Mouse (Mus musculus): ENCODE data around the gene Ier5. TPM values are rescaled to one million over a fixed set of nuclear protein-coding genes. Genes with fewer than 3 reads are reported as not detected.

The Ier5 gene
- polyA plus RNA-seq, 1 experiment: 18.8 TPM

- peaks cover 23% of the 10 kb centered on the region for H3K4me1 ChIP-seq (ENCODE audit: control insufficient read depth, insufficient read depth, low read length)
- H3K4me3 ChIP-seq (replicated peaks; ENCODE audit: control insufficient read depth, low read depth, low read length): no peak overlapping the region
- no peak for TF ChIP-seq CTCF (IDR thresholded peaks at IDR 0.05; ENCODE audit: control insufficient read depth, insufficient read depth, low read length)
- H3K27ac ChIP-seq (ENCODE audit: control insufficient read depth, insufficient read depth, low read depth, low read length, poor library complexity): peak overlapping the region; percentile 91
- 73% methylated on average over 5 of the region's 5 CpGs for WGBS
These were observed 39.2 kb downstream of the Ier5 start for GRCm38 (mm10) chr1:155060261-155060660.

GRCm38 (mm10) chr1:155059505-155059904, 39.9 kb downstream of the Ier5 start:
- Histone ChIP-seq H3K4me1 (ENCODE audit: control insufficient read depth, insufficient read depth, low read length) (peaks cover 22% of the 10 kb centered on the region), H3K27ac (ENCODE audit: control insufficient read depth, insufficient read depth, low read depth, low read length, poor library complexity) (peak overlapping the region; percentile 91), H3K4me3 (replicated peaks; ENCODE audit: control insufficient read depth, low read depth, low read length) (peak overlapping the region; percentile 53)
- WGBS: 1% methylated on average over 14 of the region's 14 CpGs
- TF ChIP-seq POLR2A (IDR thresholded peaks at IDR 0.05; ENCODE audit: borderline replicate concordance, control insufficient read depth, low read depth, low read length) (peak; percentile 76), CTCF (IDR thresholded peaks at IDR 0.05; ENCODE audit: control insufficient read depth, insufficient read depth, low read length) (0 out of 2 replicates have a peak, but pooled peaks have one; percentile 11)

- 47% methylated on average over 6 of the region's 6 CpGs for WGBS
- H3K4me3 ChIP-seq (replicated peaks; ENCODE audit: control insufficient read depth, low read depth, low read length): no peak overlapping the region
- peaks cover 25% of the 10 kb centered on the region for H3K4me1 ChIP-seq (ENCODE audit: control insufficient read depth, insufficient read depth, low read length)
- TF ChIP-seq POLR2A (IDR thresholded peaks at IDR 0.05; ENCODE audit: borderline replicate concordance, control insufficient read depth, low read depth, low read length): no peak
- no peak overlapping the region; the same call in 1 of the 2 replicates for H3K27ac ChIP-seq (ENCODE audit: control insufficient read depth, insufficient read depth, low read depth, low read length, poor library complexity)
These were observed 41.1 kb downstream of the Ier5 start for GRCm38 (mm10) chr1:155058099-155059012.

GRCm38 (mm10) chr1:155056166-155056565, 43.3 kb downstream of the Ier5 start:
- 88% methylated on average over 1 of the region's 1 CpGs for WGBS
- H3K4me3 ChIP-seq (replicated peaks; ENCODE audit: control insufficient read depth, low read depth, low read length): no peak overlapping the region
- TF ChIP-seq CTCF (IDR thresholded peaks at IDR 0.05; ENCODE audit: control insufficient read depth, insufficient read depth, low read length) (no peak), POLR2A (IDR thresholded peaks at IDR 0.05; ENCODE audit: borderline replicate concordance, control insufficient read depth, low read depth, low read length) (no peak)
- H3K4me1 ChIP-seq (ENCODE audit: control insufficient read depth, insufficient read depth, low read length): peaks cover 27% of the 10 kb centered on the region
- H3K27ac ChIP-seq (ENCODE audit: control insufficient read depth, insufficient read depth, low read depth, low read length, poor library complexity): peak overlapping the region; percentile 31; the same call in 1 of the 2 replicates

- WGBS: 13% methylated on average over 3 of the region's 3 CpGs
- TF ChIP-seq POLR2A (IDR thresholded peaks at IDR 0.05; ENCODE audit: borderline replicate concordance, control insufficient read depth, low read depth, low read length): no peak
- TF ChIP-seq CTCF (IDR thresholded peaks at IDR 0.05; ENCODE audit: control insufficient read depth, insufficient read depth, low read length): no peak
- H3K4me1 ChIP-seq (ENCODE audit: control insufficient read depth, insufficient read depth, low read length): peaks cover 20% of the 10 kb centered on the region
- H3K27ac ChIP-seq (ENCODE audit: control insufficient read depth, insufficient read depth, low read depth, low read length, poor library complexity): no peak overlapping the region; the same call in 1 of the 2 replicates
- H3K4me3 ChIP-seq (replicated peaks; ENCODE audit: control insufficient read depth, low read depth, low read length): no peak overlapping the region
These were observed 44.4 kb downstream of the Ier5 start for GRCm38 (mm10) chr1:155055041-155055440.

- 18% methylated on average over 6 of the region's 6 CpGs for WGBS
- no peak overlapping the region for H3K4me3 ChIP-seq (replicated peaks; ENCODE audit: control insufficient read depth, low read depth, low read length)
- H3K27ac ChIP-seq (ENCODE audit: control insufficient read depth, insufficient read depth, low read depth, low read length, poor library complexity): no peak overlapping the region; the same call in 1 of the 2 replicates
- TF ChIP-seq POLR2A (IDR thresholded peaks at IDR 0.05; ENCODE audit: borderline replicate concordance, control insufficient read depth, low read depth, low read length) (no peak), CTCF (IDR thresholded peaks at IDR 0.05; ENCODE audit: control insufficient read depth, insufficient read depth, low read length) (no peak)
- peaks cover 18% of the 10 kb centered on the region for H3K4me1 ChIP-seq (ENCODE audit: control insufficient read depth, insufficient read depth, low read length)
These were observed 45.0 kb downstream of the Ier5 start for GRCm38 (mm10) chr1:155054366-155054965.

DNA sequence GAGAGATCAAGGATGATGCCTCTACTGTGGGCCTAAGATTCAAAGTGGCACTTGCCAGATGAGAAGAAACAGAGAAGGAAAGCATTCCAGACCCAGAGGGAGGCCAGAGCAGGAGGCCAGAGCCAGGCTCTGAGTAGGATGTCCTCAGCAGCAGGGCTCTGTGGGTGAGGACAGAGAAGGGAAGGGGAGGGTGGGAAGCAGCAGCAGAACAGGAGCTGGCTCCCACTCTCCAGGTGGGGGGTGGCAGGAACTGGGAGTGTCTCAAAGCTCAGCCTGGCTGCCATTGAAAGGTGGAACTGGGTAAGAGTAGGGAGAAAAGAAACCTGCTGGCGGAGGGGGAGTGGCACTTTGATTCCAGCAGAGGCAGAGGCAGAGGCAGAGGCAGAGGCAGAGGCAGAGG, 46.1 kb downstream of the Ier5 start:
- H3K4me1 ChIP-seq (ENCODE audit: control insufficient read depth, insufficient read depth, low read length): peaks cover 13% of the 10 kb centered on the region

DNA sequence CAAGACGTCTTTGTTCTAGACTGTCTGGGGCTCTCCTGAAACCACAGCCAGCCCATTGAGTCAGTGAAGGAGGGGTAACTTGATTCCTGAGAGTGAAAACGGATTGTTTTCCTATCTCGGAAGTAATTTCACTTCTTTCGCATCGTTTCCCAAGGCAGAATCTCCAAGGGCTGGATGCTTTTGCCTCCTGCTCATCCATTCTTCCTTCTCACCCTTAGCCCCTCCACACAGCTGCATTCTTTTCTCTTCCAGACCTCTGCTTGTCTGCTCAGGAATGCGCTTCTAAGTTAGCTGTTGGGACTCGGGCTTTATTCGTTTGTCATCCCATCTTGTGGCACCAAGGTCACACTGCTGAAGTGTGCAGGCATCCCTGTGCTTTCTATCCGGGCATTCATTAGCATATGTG, 46.7 kb downstream of the Ier5 start:
- peaks cover 13% of the 10 kb centered on the region for H3K4me1 ChIP-seq (ENCODE audit: control insufficient read depth, insufficient read depth, low read length)
- TF ChIP-seq POLR2A (IDR thresholded peaks at IDR 0.05; ENCODE audit: borderline replicate concordance, control insufficient read depth, low read depth, low read length): no peak
- TF ChIP-seq CTCF (IDR thresholded peaks at IDR 0.05; ENCODE audit: control insufficient read depth, insufficient read depth, low read length): no peak
- 82% methylated on average over 9 of the region's 9 CpGs for WGBS
- H3K27ac ChIP-seq (ENCODE audit: control insufficient read depth, insufficient read depth, low read depth, low read length, poor library complexity): no peak overlapping the region
- no peak overlapping the region for H3K4me3 ChIP-seq (replicated peaks; ENCODE audit: control insufficient read depth, low read depth, low read length)

More for the DNA sequence above, 46.1 kb downstream of the Ier5 start:
- Histone ChIP-seq H3K27ac (ENCODE audit: control insufficient read depth, insufficient read depth, low read depth, low read length, poor library complexity) (no peak overlapping the region), H3K4me3 (replicated peaks; ENCODE audit: control insufficient read depth, low read depth, low read length) (no peak overlapping the region)
- WGBS: 81% methylated on average over 1 of the region's 1 CpGs
- no peak for TF ChIP-seq CTCF (IDR thresholded peaks at IDR 0.05; ENCODE audit: control insufficient read depth, insufficient read depth, low read length)
- no peak for TF ChIP-seq POLR2A (IDR thresholded peaks at IDR 0.05; ENCODE audit: borderline replicate concordance, control insufficient read depth, low read depth, low read length)

All from bone marrow, adult 2 months (tissue).